Mouse (Mus musculus): ENCODE results near the gene Tpmt.

Gene Tpmt

GRCm38 (mm10) chr13:47043030-47043680, 1.4 kb downstream of the Tpmt start, which contains the start of gene Kdm1b:
Kdm1b (plus strand) TSS chr13:47043499.
- DNase-seq (ENCODE audit: inconsistent age in 2 of 2, low spot score in 1 of 2): peak; percentile 99 to 100

GRCm38 (mm10) chr13:47042024-47042633, 2.4 kb downstream of the Tpmt start:
- peak in 1 of 2 experiments; percentile 14 for DNase-seq (ENCODE audit: inconsistent age in 2 of 2, low spot score in 1 of 2)

- DNase-seq (ENCODE audit: inconsistent age in 2 of 2, low spot score in 1 of 2): no peak
Measured at GRCm38 (mm10) chr13:47040061-47040460, 4.5 kb downstream of the Tpmt start.

GRCm38 (mm10) chr13:47037946-47038345, 6.6 kb downstream of the Tpmt start:
- no peak for DNase-seq (ENCODE audit: inconsistent age in 2 of 2, low spot score in 1 of 2)

DNA sequence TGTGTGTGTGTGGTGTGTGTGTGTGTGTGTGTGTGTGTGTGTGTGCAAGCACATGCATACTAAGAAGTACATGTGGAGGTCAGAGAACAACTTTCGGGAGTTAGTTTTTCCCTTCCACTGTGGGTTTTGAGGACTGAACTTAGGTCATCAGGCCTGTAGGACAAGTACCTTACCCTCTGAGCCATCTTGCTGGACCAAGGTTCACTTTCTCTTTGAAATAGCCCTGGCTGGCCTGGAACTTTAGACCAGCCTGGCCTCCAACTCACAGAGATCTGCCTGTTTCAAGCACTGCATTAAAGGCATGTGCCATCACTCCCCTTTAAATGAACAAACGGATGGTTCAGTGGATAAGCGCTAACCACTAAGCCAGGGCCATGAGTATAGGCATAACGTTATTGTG, 10.9 kb downstream of the Tpmt start:
- DNase-seq (ENCODE audit: inconsistent age in 2 of 2, low spot score in 1 of 2): no peak

DNA sequence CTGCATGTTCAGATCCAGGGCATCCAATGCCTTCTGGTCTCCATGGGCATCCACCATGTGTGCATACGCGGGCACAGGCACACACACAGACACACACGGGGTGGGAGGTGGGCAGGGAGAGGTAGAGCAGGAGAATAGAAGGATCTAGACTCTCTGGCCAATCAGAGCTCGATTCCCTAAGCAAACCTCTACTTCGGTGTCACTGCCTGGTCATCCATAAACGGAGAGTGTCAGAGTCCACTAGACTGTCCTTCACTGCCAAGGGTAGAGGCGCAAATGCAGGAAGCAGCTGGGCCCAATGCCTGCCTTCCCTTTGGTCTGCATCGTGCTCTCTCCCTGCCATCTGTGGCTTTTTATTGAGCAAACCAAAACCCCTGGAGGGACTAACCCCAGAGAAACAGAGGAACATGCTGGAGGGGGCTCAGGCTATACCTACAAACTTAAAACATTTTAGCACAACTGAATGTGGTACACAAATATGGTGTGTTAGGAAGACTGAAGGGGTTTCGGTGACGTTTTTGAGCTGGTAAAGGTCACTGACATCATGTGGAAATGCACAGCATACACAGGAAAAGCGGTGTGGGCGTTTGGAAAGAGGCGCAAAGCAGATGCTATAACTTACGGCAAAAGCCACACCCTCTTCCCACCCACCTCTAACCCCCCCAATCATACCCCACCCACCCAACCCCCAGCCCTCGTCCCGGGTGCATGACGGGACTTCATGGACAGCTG, 14.0 kb downstream of the Tpmt start:
- no peak for DNase-seq (ENCODE audit: inconsistent age in 2 of 2, low spot score in 1 of 2)

DNA sequence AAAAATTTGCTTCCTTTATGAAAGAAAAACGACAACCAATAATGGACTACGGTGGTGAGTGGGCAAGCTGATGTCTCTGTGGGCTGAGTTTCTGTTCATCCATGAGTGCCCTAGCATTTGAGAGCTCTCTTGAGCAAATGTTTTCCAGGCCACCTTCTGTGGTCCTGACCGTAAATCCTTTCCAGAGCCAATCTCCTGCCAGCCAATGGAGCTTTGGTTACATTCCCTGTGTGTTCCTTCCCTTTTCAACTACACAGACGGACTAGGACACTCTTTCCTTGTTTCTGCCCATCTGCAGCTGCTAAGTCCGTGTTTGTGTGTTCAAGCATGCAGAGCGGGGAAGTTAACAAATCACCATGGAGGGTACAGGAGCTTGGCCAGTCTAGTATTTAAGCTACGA, 23.7 kb downstream of the Tpmt start:
- no peak for DNase-seq (ENCODE audit: inconsistent age in 2 of 2, low spot score in 1 of 2)

- no peak for DNase-seq (ENCODE audit: inconsistent age in 2 of 2, low spot score in 1 of 2)
Measured at GRCm38 (mm10) chr13:47019774-47020173, 24.8 kb downstream of the Tpmt start.

DNA sequence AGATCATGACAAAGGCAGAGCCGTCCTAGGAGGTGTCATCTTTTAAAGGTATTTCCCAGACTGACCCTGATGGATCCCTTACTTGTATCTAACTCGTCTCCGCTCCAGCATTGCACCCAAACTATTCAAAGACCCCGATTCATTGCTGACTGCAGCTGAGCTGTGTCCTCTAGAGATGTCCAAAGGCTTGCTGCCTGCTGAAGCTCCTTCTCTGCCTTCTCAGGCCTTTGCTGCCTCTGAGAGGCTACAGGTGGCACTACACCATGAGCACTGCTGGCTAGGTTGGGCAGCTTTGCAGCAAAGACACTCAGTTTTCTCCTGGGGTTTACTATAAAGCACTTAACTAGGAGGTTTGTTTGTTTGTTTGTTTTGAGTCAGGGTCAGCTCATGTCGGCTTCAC, 27.3 kb downstream of the Tpmt start:
- DNase-seq (ENCODE audit: inconsistent age in 2 of 2, low spot score in 1 of 2): peak; percentile 55 to 84

DNA sequence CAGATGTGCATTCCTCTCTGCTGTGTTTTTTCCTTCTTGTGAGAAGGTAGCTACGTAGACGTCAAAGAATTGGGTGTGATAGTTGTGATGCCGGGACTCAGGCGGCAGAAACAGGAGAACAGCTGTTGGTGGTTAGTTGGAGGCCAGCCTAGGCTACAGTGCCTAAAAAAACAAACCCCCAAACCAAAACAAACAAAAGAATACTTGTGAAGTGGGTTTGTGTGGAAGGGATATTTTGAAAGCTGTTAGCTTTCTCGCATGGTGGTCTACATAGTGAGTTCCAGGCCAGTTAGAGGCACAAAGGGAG, 29.4 kb downstream of the Tpmt start:
- no peak for DNase-seq (ENCODE audit: inconsistent age in 2 of 2, low spot score in 1 of 2)

GRCm38 (mm10) chr13:47014334-47015194, 30.0 kb downstream of the Tpmt start, which contains the start of gene Nhlrc1:
Nhlrc1 (minus strand) TSS chr13:47014850.
- DNase-seq (ENCODE audit: inconsistent age in 2 of 2, low spot score in 1 of 2): peak; percentile 88 to 96

GRCm38 (mm10) chr13:47013740-47014139, 30.8 kb downstream of the Tpmt start:
- no peak for DNase-seq (ENCODE audit: inconsistent age in 2 of 2, low spot score in 1 of 2)

GRCm38 (mm10) chr13:47001590-47001989, 42.9 kb downstream of the Tpmt start:
- DNase-seq (ENCODE audit: inconsistent age in 2 of 2, low spot score in 1 of 2): no peak

GRCm38 (mm10) chr13:46999498-46999897, 45.0 kb downstream of the Tpmt start:
- DNase-seq (ENCODE audit: inconsistent age in 2 of 2, low spot score in 1 of 2): no peak

GRCm38 (mm10) chr13:46997355-46997754, 47.2 kb downstream of the Tpmt start:
- no peak for DNase-seq (ENCODE audit: inconsistent age in 2 of 2, low spot score in 1 of 2)

- no peak for DNase-seq (ENCODE audit: inconsistent age in 2 of 2, low spot score in 1 of 2)
Measured at GRCm38 (mm10) chr13:46993274-46993551, 51.3 kb downstream of the Tpmt start.

GRCm38 (mm10) chr13:46992516-46993273, 51.8 kb downstream of the Tpmt start:
- no peak for DNase-seq (ENCODE audit: inconsistent age in 2 of 2, low spot score in 1 of 2)

DNA sequence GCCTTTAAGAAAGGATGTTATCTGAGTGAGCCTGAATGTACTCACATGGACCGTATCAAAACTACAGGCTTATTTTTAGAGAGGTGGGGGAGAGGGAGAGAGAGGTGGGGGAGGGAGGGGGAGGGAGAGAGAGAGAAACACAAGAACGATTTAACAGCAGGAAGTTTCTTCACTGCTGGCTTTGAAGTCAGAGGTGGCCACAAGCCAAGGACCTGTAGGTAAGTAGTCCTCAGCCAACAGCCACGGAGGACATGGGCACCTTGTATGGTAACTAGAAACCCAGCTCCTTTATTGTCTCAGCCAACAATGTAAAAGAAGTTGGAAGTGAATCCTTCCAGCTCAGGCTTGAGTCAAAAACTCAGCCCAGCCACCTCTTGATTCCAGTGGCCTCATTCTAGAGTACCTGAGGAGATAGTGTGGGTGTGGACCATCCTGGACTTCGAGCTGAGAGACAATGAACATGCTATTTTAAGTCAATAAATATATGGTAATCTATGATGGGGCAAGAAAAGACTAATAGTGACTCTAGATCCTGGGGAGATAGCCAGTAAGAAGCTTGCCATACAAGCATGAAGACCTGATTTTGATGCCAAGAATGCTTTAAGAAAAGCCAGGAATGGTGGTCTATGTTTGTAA, 54.0 kb downstream of the Tpmt start:
- no peak for DNase-seq (ENCODE audit: inconsistent age in 2 of 2, low spot score in 1 of 2)

DNA sequence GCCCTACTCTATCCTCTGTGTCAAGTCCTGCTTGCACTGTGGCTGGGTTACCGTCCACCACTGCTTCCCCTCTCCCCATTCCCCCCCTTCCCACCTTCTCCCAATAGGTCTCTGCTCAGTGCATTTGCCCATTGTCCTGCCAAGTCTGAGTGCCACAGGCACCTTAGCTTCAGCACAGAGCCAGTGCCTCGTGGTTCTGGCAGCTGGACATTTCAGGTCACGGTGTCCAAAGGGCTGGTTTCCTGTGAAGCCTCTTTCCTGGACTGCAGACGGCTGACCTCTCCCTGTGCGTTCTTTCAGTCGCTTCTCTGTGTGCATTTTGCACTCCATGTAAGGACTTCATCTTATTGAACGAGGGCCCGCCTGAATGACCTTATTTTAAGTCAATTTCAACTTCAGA, 56.6 kb downstream of the Tpmt start:
- DNase-seq (ENCODE audit: inconsistent age in 2 of 2, low spot score in 1 of 2): no peak

DNA sequence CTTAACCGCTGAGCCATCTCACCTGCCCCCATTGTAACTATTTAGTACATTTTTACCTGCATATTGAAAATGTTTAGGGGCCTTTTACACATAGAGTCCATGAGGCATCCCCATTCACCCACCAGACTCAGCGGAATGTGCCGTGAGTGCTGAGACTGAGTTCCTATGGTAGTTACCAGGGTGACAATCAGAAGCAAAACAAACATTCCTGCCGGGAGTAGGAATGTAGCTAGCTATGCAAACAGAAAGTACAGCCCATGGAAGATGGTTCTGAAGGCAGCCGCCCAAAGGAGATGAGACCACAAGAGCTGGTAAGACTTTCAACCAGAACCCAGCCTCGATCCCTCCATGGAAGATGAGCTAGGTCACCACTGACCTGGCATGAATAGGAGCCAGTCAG, 58.3 kb downstream of the Tpmt start:
- DNase-seq (ENCODE audit: inconsistent age in 2 of 2, low spot score in 1 of 2): no peak

Data from adrenal gland, adult (tissue).